Mouse (Mus musculus): ENCODE measurements at regions not wholly inside any gene's neighbourhood (a gene's known extent, or its start where the extent isn't known, plus 50 kb on each side); places are given as distances from the start of the nearest gene placed in this dataset.

GRCm38 (mm10) chr15:41190792-41191191 lies 1056.6 kb downstream of the 9330182O14Rik start:
- H3K4me3 ChIP-seq (ENCODE audit: control insufficient read depth in 1 of 2, insufficient read depth in 1 of 2, low read depth in 1 of 2, low read length in 2 of 2): no peak overlapping the region

GRCm38 (mm10) chr15:41193240-41193639 lies 1059.1 kb downstream of the 9330182O14Rik start:
- ATAC-seq (ENCODE audit: insufficient number of reproducible peaks, insufficient read depth, low FRiP score, low read depth): no peak
- Histone ChIP-seq H3K4me1 (ENCODE audit: control insufficient read depth in 2 of 2, insufficient read depth in 2 of 2, low read length in 2 of 2) (no peaks in the 10 kb centered on the region), H3K9me3 (ENCODE audit: control insufficient read depth, low read length) (no peaks in the 10 kb centered on the region), H3K9ac (ENCODE audit: low read length) (no peak overlapping the region), H3K27ac (replicated peaks in 1 of 2; ENCODE audit: control insufficient read depth in 1 of 2, insufficient read depth in 1 of 2, low read depth in 2 of 2, low read length in 2 of 2) (no peak overlapping the region), H3K4me2 (ENCODE audit: low read length) (no peak overlapping the region), H3K27me3 (ENCODE audit: control insufficient read depth, insufficient read depth, low read length) (no peaks in the 10 kb centered on the region), H3K4me3 (ENCODE audit: control insufficient read depth in 1 of 2, insufficient read depth in 1 of 2, low read depth in 1 of 2, low read length in 2 of 2) (no peak overlapping the region), H3K36me3 (ENCODE audit: control insufficient read depth, insufficient read depth, low read length) (no peaks in the 10 kb centered on the region)
- 15% methylated on average over 3 of the region's 3 CpGs for WGBS

More at GRCm38 (mm10) chr15:41190792-41191191, 1056.6 kb downstream of the 9330182O14Rik start:
- H3K4me1 ChIP-seq (ENCODE audit: control insufficient read depth in 2 of 2, insufficient read depth in 2 of 2, low read length in 2 of 2): no peaks in the 10 kb centered on the region
- no peaks in the 10 kb centered on the region for H3K36me3 ChIP-seq (ENCODE audit: control insufficient read depth, insufficient read depth, low read length)
- no peaks in the 10 kb centered on the region for H3K9me3 ChIP-seq (ENCODE audit: control insufficient read depth, low read length)
- no peak overlapping the region for H3K4me2 ChIP-seq (ENCODE audit: low read length)
- H3K27ac ChIP-seq (replicated peaks in 1 of 2; ENCODE audit: control insufficient read depth in 1 of 2, insufficient read depth in 1 of 2, low read depth in 2 of 2, low read length in 2 of 2): no peak overlapping the region
- whole genome bisulfite sequencing: 79% methylated on average over 5 of the region's 5 CpGs
- no peaks in the 10 kb centered on the region for H3K27me3 ChIP-seq (ENCODE audit: control insufficient read depth, insufficient read depth, low read length)
- no peak overlapping the region for H3K9ac ChIP-seq (ENCODE audit: low read length)
- ATAC-seq (ENCODE audit: insufficient number of reproducible peaks, insufficient read depth, low FRiP score, low read depth): no peak

DNA sequence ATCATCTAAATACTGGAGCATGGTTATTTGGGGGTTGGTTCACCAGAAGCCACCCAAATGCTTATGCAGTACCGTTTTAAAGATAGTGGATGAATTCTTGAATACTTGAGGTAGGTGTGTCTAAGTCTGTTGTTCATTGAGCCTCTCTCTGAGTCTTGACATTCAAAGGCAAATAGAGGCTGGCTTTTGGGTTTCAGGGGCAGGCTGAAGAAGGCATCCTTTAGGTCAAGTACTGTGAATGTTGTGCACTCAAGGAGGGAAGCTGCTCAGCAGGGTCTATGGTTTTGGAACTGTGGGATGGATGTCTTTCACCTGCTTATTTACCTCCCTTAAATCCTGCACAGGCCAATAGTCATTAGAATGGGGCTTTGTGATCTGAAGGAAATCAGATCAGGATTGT lies 1089.6 kb downstream of the 9330182O14Rik start:
- no peak overlapping the region for H3K4me3 ChIP-seq (ENCODE audit: control insufficient read depth in 1 of 2, insufficient read depth in 1 of 2, low read depth in 1 of 2, low read length in 2 of 2)
- no peak overlapping the region for H3K9ac ChIP-seq (ENCODE audit: low read length)
- WGBS: 46% methylated on average over 1 of the region's 1 CpGs
- no peak overlapping the region for H3K4me2 ChIP-seq (ENCODE audit: low read length)
- no peaks in the 10 kb centered on the region for H3K9me3 ChIP-seq (ENCODE audit: control insufficient read depth, low read length)
- no peaks in the 10 kb centered on the region for H3K4me1 ChIP-seq (ENCODE audit: control insufficient read depth in 2 of 2, insufficient read depth in 2 of 2, low read length in 2 of 2)
- no peak overlapping the region for H3K27ac ChIP-seq (replicated peaks in 1 of 2; ENCODE audit: control insufficient read depth in 1 of 2, insufficient read depth in 1 of 2, low read depth in 2 of 2, low read length in 2 of 2)
- ATAC-seq (ENCODE audit: insufficient number of reproducible peaks, insufficient read depth, low FRiP score, low read depth): no peak
- H3K36me3 ChIP-seq (ENCODE audit: control insufficient read depth, insufficient read depth, low read length): no peaks in the 10 kb centered on the region
- no peaks in the 10 kb centered on the region for H3K27me3 ChIP-seq (ENCODE audit: control insufficient read depth, insufficient read depth, low read length)

GRCm38 (mm10) chr15:41232406-41233060 lies 1098.4 kb downstream of the 9330182O14Rik start:
- Histone ChIP-seq H3K9me3 (ENCODE audit: control insufficient read depth, low read length) (no peaks in the 10 kb centered on the region), H3K4me2 (ENCODE audit: low read length) (no peak overlapping the region), H3K27ac (replicated peaks in 1 of 2; ENCODE audit: control insufficient read depth in 1 of 2, insufficient read depth in 1 of 2, low read depth in 2 of 2, low read length in 2 of 2) (no peak overlapping the region), H3K4me3 (ENCODE audit: control insufficient read depth in 1 of 2, insufficient read depth in 1 of 2, low read depth in 1 of 2, low read length in 2 of 2) (no peak overlapping the region), H3K9ac (ENCODE audit: low read length) (no peak overlapping the region), H3K36me3 (ENCODE audit: control insufficient read depth, insufficient read depth, low read length) (no peaks in the 10 kb centered on the region), H3K27me3 (ENCODE audit: control insufficient read depth, insufficient read depth, low read length) (no peaks in the 10 kb centered on the region), H3K4me1 (ENCODE audit: control insufficient read depth in 2 of 2, insufficient read depth in 2 of 2, low read length in 2 of 2) (no peaks in the 10 kb centered on the region)
- no peak for ATAC-seq (ENCODE audit: insufficient number of reproducible peaks, insufficient read depth, low FRiP score, low read depth)
- WGBS: 55% methylated on average over 2 of the region's 2 CpGs
